Mouse (Mus musculus) v-Abl transformed pro-B cells (cell line): ENCODE measurements around the gene 5031410I06Rik.
"Not testable (repeated sequence)": the region's sequence is repeated elsewhere in the genome, so short reads cannot be mapped to it uniquely, and the experiment has no call there.

Experiments
- in situ Hi-C, 2 experiments: fragments of 400-800 bp; cut with MboI; formaldehyde crosslinking; loops; one replicate each; pipeline ENCODE4 v1.15.1; 2025; ENCODE audit not compliant: unreplicated experiment in 2 of 2

Gene 5031410I06Rik

GRCm38 (mm10) chr5:26105262-26105661, at the start of gene 5031410I06Rik:
Gene 5031410I06Rik, minus strand, starts transcription at chr5:26105362.
- in situ Hi-C loops = not testable (repeated sequence)

GRCm38 (mm10) chr5:26142891-26143290, 37.7 kb upstream of the 5031410I06Rik start:
- in situ Hi-C loops = no loop called here

GRCm38 (mm10) chr5:26121321-26121720, 16.2 kb upstream of the 5031410I06Rik start, which contains the start of gene Gm10220:
Gene Gm10220, minus strand, starts transcription at chr5:26121421.
- in situ Hi-C loops = not testable (repeated sequence)

GRCm38 (mm10) chr5:26089191-26089590, 16.0 kb downstream of the 5031410I06Rik start, which contains the start of gene Gm10471:
Gene Gm10471, minus strand, starts transcription at chr5:26089291.
- in situ Hi-C loops = not testable (repeated sequence)

GRCm38 (mm10) chr5:26079023-26079422, 26.1 kb downstream of the 5031410I06Rik start:
- in situ Hi-C loops = not testable (repeated sequence)

GRCm38 (mm10) chr5:26070716-26071115, 34.4 kb downstream of the 5031410I06Rik start:
- in situ Hi-C loops = no loop called here

GRCm38 (mm10) chr5:26058481-26058880, 46.7 kb downstream of the 5031410I06Rik start, which contains the start of gene Gm7347:
Gene Gm7347, minus strand, starts transcription at chr5:26058581.
- in situ Hi-C loops = not testable (repeated sequence)
